Mouse (Mus musculus): Measurements from ENCODE around the gene Gm10160.

The Gm10160 gene

GRCm38 (mm10) chr7:81855694-81856093, at the start of gene Gm10160:
Gene Gm10160 (minus strand): TSS chr7:81855794.
- DNase-seq (ENCODE audit: low read depth), result no peak

GRCm38 (mm10) chr7:81904926-81905325, 49.3 kb upstream of the Gm10160 start:
- no peak for DNase-seq (ENCODE audit: low read depth)

DNA sequence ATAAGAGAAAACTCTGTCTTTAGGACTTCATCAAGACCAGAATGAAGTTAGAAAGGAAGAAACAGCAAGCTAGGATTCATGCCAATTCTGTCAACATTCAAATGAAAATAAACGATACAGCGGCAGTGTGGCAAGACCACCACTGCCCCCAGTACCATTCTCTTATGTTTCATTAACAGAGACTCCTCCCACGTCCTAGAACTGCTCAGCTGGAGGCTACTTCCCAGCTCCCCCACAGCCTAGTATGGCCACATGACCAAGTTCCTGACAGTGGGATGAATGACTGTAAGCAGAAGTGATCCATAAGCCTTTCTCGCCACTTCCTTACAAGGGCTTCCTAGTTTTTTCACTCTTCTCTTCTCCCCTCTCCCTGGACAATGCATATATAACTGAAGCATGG, 48.5 kb upstream of the Gm10160 start:
- no peak for DNase-seq (ENCODE audit: low read depth)

DNA sequence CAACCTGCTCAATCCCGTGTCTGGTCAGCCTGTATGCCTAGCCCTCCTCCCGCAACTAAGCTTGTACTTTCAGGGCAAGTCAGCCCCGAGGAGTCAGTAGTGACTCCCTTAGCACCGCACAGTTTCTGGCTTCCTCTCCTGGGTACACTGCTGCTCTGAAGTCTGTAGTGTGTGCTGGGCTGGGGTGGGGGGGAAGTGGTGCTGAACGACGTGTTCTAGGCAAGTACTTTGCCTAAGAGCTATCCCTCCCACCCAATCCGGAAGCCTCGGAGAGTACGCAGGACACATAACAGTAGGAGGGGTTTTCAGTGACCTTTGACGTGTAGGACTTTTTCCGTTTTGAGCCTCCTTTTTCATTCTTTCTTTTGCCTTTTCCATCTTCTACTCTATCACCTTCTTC, 43.8 kb upstream of the Gm10160 start:
- DNase-seq (ENCODE audit: low read depth), result no peak

- DNase-seq (ENCODE audit: low read depth), result no peak
Observed at GRCm38 (mm10) chr7:81885128-81885527, 29.5 kb upstream of the Gm10160 start.

- no peak for DNase-seq (ENCODE audit: low read depth)
Observed at GRCm38 (mm10) chr7:81881600-81881999, 26.0 kb upstream of the Gm10160 start.

DNA sequence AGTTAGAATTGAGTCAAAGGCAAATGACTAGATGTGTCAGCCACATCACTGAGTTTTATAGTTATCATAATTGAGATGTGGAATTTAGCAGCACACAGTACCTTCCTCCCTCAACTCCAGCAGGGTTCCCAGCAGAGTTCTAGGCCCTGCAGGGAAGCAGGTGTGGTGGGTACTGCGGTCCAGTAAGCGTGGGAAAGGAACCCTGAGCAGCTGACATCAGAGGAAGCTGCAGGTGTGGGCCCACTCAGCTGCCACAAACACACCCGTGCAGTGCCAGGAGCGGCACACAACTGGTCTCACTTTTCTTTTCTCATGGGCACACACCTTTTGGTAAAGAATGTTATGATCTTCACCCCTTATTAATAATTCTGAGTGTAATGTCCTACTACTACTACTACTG, 25.2 kb upstream of the Gm10160 start:
- no peak for DNase-seq (ENCODE audit: low read depth)

GRCm38 (mm10) chr7:81880286-81880685, 24.7 kb upstream of the Gm10160 start:
- DNase-seq (ENCODE audit: low read depth), result no peak

GRCm38 (mm10) chr7:81875372-81875771, 19.8 kb upstream of the Gm10160 start:
- no peak for DNase-seq (ENCODE audit: low read depth)

DNA sequence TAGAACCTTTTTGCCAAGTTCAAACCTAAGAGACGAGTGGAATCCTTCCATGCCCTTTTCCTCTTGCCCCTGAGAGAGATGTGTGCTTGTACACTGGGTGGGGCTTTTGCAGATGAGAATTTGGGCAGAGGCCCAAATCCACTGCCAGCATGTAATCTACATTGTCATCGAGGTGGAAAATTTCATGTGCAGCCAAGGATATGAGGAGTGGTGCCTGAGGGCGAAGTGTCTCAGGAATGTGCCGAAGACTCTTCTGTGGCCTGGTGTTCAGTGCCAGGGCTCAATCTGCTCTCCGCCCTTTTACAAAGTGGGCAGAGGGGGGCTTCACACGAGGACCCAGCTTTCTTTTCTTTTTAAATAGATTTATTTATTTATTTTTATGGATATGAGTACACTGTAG, 19.0 kb upstream of the Gm10160 start:
- DNase-seq (ENCODE audit: low read depth), result no peak

DNA sequence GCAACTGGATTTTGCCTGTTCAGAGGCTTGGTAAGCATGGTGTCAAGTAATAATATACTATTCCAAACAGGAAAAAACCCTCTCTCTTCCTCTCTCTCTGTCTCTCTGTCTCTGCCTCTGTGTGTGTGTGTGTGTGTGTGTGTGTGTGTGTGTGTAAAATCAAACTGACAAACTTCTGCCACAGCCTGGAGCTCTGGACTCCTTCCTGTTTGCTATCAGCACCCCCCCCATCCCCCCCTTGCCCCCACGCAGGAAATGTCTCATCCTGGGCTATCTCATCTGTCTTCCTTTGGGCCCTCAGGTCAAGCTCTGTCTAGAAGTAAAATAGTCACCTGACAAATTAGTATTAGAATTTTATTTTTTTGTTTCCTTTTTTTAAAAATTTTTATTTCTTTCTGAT, 18.2 kb upstream of the Gm10160 start:
- no peak for DNase-seq (ENCODE audit: low read depth)

GRCm38 (mm10) chr7:81872493-81873013, 17.0 kb upstream of the Gm10160 start:
- DNase-seq (ENCODE audit: low read depth), result no peak

- DNase-seq (ENCODE audit: low read depth), result peak; percentile 44
Observed at GRCm38 (mm10) chr7:81868158-81868557, 12.6 kb upstream of the Gm10160 start.

DNA sequence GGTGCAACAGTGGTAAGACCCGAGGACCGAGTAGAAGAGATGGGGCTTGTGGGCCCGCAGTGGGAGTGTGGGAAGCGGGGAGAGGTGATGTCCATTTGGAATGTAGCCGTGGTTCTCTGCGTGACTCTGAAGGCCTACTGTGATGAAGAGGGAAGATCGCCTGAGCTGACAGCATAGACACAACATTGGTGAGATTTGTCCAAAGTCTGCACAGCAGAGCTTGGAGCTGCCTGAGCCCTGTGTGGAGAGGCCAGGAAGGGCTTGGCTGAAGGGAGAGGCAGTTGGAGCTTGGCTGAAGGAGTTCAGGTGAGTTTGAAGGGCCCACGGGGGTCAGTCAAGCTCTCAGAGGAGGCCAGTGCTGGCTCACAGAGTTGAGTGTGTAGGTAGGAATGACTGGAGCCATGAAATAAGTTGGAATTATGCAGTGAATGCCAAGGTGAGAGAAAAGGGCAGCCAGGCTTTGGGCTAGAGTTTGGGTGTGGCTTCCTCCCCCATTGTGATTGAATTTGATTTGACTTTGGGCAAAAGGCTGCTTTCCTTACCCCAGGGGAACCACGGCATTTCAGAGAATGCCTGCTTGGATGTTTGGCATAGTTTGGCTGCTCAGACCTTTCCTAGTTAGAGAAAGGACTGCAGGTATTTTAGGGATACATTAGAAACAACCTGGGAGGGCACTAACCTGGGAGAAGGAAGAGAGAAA, 11.8 kb upstream of the Gm10160 start:
- no peak for DNase-seq (ENCODE audit: low read depth)

DNA sequence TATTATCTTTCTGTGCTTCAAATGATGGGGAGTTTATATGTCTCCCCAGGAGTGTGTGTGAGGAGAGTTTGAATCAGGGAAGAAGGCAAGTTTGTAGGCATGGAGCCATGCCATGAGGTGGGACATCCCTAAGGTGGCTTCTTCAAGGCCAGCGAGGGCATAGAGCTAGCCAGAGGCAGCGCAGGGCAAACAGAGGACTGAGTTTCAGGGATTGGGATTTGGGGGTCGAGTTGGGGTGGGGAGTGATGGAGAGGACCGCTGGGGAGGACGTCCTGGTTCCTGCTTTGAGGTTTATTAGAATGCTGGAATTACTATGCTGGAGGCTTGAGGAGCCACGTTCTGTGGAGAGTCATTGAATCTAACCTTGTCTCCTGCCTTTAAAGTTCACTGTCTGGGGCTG, 10.3 kb upstream of the Gm10160 start:
- DNase-seq (ENCODE audit: low read depth), result no peak

GRCm38 (mm10) chr7:81864552-81864951, 9.0 kb upstream of the Gm10160 start:
- DNase-seq (ENCODE audit: low read depth), result no peak

GRCm38 (mm10) chr7:81862587-81863583, 7.3 kb upstream of the Gm10160 start:
- DNase-seq (ENCODE audit: low read depth), result no peak

DNA sequence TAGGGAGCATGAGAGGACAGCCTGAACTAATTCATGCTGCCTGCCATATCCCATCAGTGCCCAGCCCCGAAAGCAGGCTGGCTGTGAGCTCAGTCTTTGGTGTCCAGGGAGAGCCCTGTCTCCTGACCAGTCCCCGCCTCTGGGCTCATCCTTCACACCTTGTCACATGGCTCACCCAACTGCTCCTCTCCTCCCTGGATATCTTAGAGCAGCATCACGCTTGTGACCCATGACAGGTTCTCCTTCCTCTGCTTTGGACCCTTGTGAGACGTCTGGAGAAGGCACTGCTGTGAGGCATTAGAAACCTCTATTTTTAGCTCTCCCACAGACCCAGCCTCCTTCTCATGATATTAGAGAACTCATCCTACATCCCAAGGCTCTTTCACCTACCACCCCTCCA, 6.3 kb upstream of the Gm10160 start:
- DNase-seq (ENCODE audit: low read depth), result no peak

DNA sequence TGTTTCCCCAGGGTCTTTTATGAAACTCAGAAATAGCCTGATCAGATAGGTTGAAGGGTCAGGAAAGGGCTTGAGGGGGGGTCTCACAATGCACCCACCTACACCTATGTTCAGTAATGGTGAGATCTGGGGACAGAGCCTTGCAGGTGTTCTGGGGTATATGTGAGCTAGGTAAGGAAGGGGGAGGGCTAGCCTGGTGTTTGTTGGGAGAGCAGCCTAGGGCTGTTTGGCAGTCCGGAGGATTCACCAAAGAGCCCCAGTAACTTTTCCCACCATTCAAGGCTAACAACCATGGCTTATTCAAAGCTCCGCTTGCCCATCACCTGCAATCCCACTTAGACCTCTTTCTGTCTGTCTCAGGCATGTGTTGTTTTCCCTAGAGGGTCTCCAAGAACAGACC, 5.9 kb upstream of the Gm10160 start:
- no peak for DNase-seq (ENCODE audit: low read depth)

- DNase-seq (ENCODE audit: low read depth), result no peak
Observed at GRCm38 (mm10) chr7:81860996-81861395, 5.4 kb upstream of the Gm10160 start.

DNA sequence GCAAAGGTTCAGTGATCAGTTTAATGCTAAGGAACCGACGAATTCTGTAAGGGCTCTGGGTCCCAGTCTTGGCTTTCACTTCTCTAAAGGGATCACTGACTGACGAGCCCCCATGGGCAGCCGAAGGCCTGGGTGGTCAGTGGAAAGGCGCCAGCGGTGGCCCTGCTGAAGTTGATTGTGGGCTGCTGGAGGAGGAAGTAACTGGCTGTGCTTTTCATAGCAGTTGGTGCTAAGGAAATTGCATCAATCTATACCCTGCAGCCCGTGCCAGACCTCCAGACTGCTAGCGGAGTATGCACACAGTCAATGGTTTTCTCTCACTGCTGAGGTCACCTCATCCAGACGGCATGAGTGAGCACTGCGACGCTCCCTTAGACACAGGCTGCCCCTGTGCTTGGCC, 4.5 kb upstream of the Gm10160 start:
- DNase-seq (ENCODE audit: low read depth), result no peak

GRCm38 (mm10) chr7:81858968-81859721, 3.6 kb upstream of the Gm10160 start, which contains the start of gene Tm6sf1:
Gene Tm6sf1 (plus strand): TSS chr7:81859001.
- DNase-seq (ENCODE audit: low read depth), result no peak
